Mouse (Mus musculus): ENCODE data around the gene Aldh1a1. TPM values are rescaled to one million over a fixed set of nuclear protein-coding genes. Genes with fewer than 3 reads are reported as not detected.
"Not testable (repeated sequence)": the region's sequence is repeated elsewhere in the genome, so short reads cannot be mapped to it uniquely, and the experiment has no call there.

Gene Aldh1a1
- polyA plus RNA-seq, 1 experiment from 2014 or later: 3.8 TPM

DNA sequence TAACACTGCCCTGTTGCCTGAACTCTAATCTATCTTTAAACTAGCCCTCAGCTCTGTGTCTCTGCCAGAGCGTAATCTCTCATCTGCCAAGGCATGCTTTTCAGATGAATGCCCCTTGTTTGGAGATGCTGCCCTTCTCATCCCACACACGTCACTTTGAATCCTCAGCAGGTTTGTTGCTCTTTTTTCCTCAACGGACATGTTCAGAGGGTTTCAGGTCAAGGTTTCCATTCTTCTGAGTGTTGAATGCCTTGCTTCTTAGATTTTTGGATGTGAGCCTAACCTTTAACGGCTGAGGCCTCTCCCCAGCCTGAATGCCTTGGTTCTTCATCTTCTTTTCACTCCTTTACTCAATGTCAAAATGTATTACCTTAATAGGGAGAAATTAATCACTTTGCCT, 16.1 kb downstream of the Aldh1a1 start:
- ATAC-seq (ENCODE audit: low FRiP score, low TSS enrichment): no peak
- Histone ChIP-seq H3K4me2 (replicated peaks; ENCODE audit: low read depth, low read length) (no peak overlapping the region), H3K27ac (ENCODE audit: low read depth, low read length) (no peak overlapping the region), H3K9ac (ENCODE audit: low read depth, low read length) (no peak overlapping the region), H3K36me3 (ENCODE audit: control insufficient read depth, insufficient read depth, low read length) (no peaks in the 10 kb centered on the region), H3K9me3 (ENCODE audit: control insufficient read depth, low read length) (no peaks in the 10 kb centered on the region), H3K27me3 (ENCODE audit: control insufficient read depth, insufficient read depth, low read length) (no peaks in the 10 kb centered on the region), H3K4me1 (ENCODE audit: control insufficient read depth, insufficient read depth, low read length) (no peaks in the 10 kb centered on the region), H3K4me3 (ENCODE audit: low read length) (no peak overlapping the region)
- WGBS: 35% methylated on average over 4 of the region's 4 CpGs

DNA sequence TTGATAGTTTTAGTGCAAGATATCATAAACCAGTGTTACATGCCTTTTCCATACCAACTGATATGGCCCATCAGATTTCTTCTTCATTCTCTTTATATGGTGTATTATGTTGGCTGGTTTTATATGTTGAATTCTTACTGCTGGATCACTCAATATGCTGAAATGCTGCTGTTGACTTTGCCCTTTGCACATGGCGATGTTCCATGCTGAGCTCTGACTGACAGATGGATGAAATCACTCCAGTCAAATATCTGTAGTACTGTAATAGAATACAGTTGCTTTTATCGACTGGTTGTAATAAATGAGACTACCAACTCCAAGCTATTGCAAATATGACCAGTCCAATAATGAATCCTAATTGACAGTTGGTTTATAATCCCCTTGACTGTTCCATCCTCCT, 19.5 kb downstream of the Aldh1a1 start:
- H3K4me2 ChIP-seq (replicated peaks; ENCODE audit: low read depth, low read length): no peak overlapping the region
- ATAC-seq (ENCODE audit: low FRiP score, low TSS enrichment): no peak
- H3K27me3 ChIP-seq (ENCODE audit: control insufficient read depth, insufficient read depth, low read length): no peaks in the 10 kb centered on the region
- no peak overlapping the region for H3K9ac ChIP-seq (ENCODE audit: low read depth, low read length)
- H3K4me3 ChIP-seq (ENCODE audit: low read length): no peak overlapping the region
- no peaks in the 10 kb centered on the region for H3K36me3 ChIP-seq (ENCODE audit: control insufficient read depth, insufficient read depth, low read length)
- H3K9me3 ChIP-seq (ENCODE audit: control insufficient read depth, low read length): no peaks in the 10 kb centered on the region
- H3K4me1 ChIP-seq (ENCODE audit: control insufficient read depth, insufficient read depth, low read length): no peaks in the 10 kb centered on the region
- no peak overlapping the region for H3K27ac ChIP-seq (ENCODE audit: low read depth, low read length)
- 91% methylated on average over 2 of the region's 2 CpGs for WGBS

GRCm38 (mm10) chr19:20513181-20513580, 20.7 kb downstream of the Aldh1a1 start:
- 91% methylated on average over 2 of the region's 2 CpGs for WGBS
- no peak for ATAC-seq (ENCODE audit: low FRiP score, low TSS enrichment)
- Histone ChIP-seq H3K9me3 (ENCODE audit: control insufficient read depth, low read length) (no peaks in the 10 kb centered on the region), H3K4me1 (ENCODE audit: control insufficient read depth, insufficient read depth, low read length) (no peaks in the 10 kb centered on the region), H3K4me2 (replicated peaks; ENCODE audit: low read depth, low read length) (no peak overlapping the region), H3K4me3 (ENCODE audit: low read length) (no peak overlapping the region), H3K9ac (ENCODE audit: low read depth, low read length) (no peak overlapping the region), H3K36me3 (ENCODE audit: control insufficient read depth, insufficient read depth, low read length) (no peaks in the 10 kb centered on the region), H3K27ac (ENCODE audit: low read depth, low read length) (no peak overlapping the region), H3K27me3 (ENCODE audit: control insufficient read depth, insufficient read depth, low read length) (no peaks in the 10 kb centered on the region)

DNA sequence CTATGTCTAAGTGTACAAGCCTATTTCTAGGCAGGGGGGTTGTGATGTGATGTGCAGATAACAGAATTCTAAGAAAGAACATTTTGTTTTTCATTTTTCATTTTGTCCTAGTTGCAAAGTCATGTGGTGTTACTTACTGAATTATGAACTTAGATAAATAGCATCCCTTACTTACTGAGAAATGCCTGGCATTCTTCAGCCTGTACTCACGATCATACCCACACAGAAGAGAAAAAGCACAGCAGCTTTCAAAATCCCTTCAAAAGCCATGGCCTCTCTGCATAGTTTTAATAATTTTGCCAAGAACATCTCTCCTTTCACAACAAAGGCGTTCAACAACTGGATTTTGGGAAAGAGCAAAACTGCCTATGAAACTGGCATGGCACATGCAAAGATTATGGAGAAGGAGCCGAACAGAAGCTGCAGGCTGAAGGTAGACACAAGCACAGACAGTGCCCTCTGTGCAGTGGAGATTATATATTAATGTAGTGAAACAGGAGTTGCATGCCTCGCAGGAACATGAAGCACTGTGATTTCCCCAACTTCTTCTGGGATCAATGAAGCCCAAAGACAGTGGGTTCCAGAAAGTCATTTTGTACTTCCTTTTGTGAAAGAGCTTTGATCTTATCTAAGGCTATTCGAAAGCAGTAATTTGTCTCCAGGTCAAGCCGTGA, 21.3 kb downstream of the Aldh1a1 start:
- no peak overlapping the region for H3K27ac ChIP-seq (ENCODE audit: low read depth, low read length)
- no peak for ATAC-seq (ENCODE audit: low FRiP score, low TSS enrichment)

GRCm38 (mm10) chr19:20516481-20516880, 24.0 kb downstream of the Aldh1a1 start:
- no peak overlapping the region for H3K4me3 ChIP-seq (ENCODE audit: low read length)
- ATAC-seq (ENCODE audit: low FRiP score, low TSS enrichment): no peak
- 90% methylated on average over 3 of the region's 3 CpGs for WGBS
- no peak overlapping the region for H3K4me2 ChIP-seq (replicated peaks; ENCODE audit: low read depth, low read length)
- H3K27me3 ChIP-seq (ENCODE audit: control insufficient read depth, insufficient read depth, low read length): no peaks in the 10 kb centered on the region
- H3K9ac ChIP-seq (ENCODE audit: low read depth, low read length): no peak overlapping the region
- H3K4me1 ChIP-seq (ENCODE audit: control insufficient read depth, insufficient read depth, low read length): no peaks in the 10 kb centered on the region
- no peak overlapping the region for H3K27ac ChIP-seq (ENCODE audit: low read depth, low read length)
- H3K36me3 ChIP-seq (ENCODE audit: control insufficient read depth, insufficient read depth, low read length): no peaks in the 10 kb centered on the region
- H3K9me3 ChIP-seq (ENCODE audit: control insufficient read depth, low read length): no peaks in the 10 kb centered on the region; the same call in 1 of the 2 replicates

More for the DNA sequence above, 21.3 kb downstream of the Aldh1a1 start:
- no peak overlapping the region for H3K4me3 ChIP-seq (ENCODE audit: low read length)
- 54% methylated on average over 6 of the region's 6 CpGs for WGBS
- H3K4me1 ChIP-seq (ENCODE audit: control insufficient read depth, insufficient read depth, low read length): no peaks in the 10 kb centered on the region
- no peak overlapping the region for H3K4me2 ChIP-seq (replicated peaks; ENCODE audit: low read depth, low read length)
- no peaks in the 10 kb centered on the region for H3K9me3 ChIP-seq (ENCODE audit: control insufficient read depth, low read length)
- no peak overlapping the region for H3K9ac ChIP-seq (ENCODE audit: low read depth, low read length)
- no peaks in the 10 kb centered on the region for H3K36me3 ChIP-seq (ENCODE audit: control insufficient read depth, insufficient read depth, low read length)
- H3K27me3 ChIP-seq (ENCODE audit: control insufficient read depth, insufficient read depth, low read length): no peaks in the 10 kb centered on the region

DNA sequence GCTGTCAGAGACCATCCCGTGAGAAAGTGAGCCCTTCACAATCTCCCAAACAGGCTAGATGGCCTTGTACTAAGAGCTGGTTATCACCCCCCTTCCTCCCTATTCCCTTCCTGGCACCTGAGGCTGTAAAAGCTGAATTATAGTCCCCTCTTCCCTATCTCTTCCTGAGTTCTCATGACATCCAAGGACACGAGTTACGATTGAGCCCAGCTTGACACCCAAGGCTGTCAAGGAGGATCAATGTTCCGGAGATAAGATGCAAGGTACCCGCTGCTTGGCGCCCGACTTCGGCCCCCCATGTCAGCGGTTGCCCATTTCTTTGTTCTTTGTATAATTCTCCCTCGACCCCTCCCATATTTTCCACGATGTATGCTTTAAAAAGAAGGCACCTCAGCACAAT, 36.6 kb downstream of the Aldh1a1 start:
- not testable (repeated sequence) for H3K4me2 ChIP-seq (replicated peaks; ENCODE audit: low read depth, low read length); H3K27ac ChIP-seq (ENCODE audit: low read depth, low read length); H3K27me3 ChIP-seq (ENCODE audit: control insufficient read depth, insufficient read depth, low read length); H3K36me3 ChIP-seq (ENCODE audit: control insufficient read depth, insufficient read depth, low read length); H3K9ac ChIP-seq (ENCODE audit: low read depth, low read length); H3K4me3 ChIP-seq (ENCODE audit: low read length); H3K9me3 ChIP-seq (ENCODE audit: control insufficient read depth, low read length); H3K4me1 ChIP-seq (ENCODE audit: control insufficient read depth, insufficient read depth, low read length); ATAC-seq (ENCODE audit: low FRiP score, low TSS enrichment)
- 78% methylated on average over 11 of the region's 11 CpGs for WGBS

- Histone ChIP-seq H3K4me3 (ENCODE audit: low read length) (no peak overlapping the region), H3K4me2 (replicated peaks; ENCODE audit: low read depth, low read length) (no peak overlapping the region), H3K4me1 (ENCODE audit: control insufficient read depth, insufficient read depth, low read length) (no peaks in the 10 kb centered on the region), H3K9me3 (ENCODE audit: control insufficient read depth, low read length) (no peaks in the 10 kb centered on the region), H3K36me3 (ENCODE audit: control insufficient read depth, insufficient read depth, low read length) (no peaks in the 10 kb centered on the region), H3K27me3 (ENCODE audit: control insufficient read depth, insufficient read depth, low read length) (no peaks in the 10 kb centered on the region), H3K9ac (ENCODE audit: low read depth, low read length) (no peak overlapping the region), H3K27ac (ENCODE audit: low read depth, low read length) (no peak overlapping the region)
- ATAC-seq (ENCODE audit: low FRiP score, low TSS enrichment): no peak
- 90% methylated on average over 1 of the region's 1 CpGs for WGBS
Measured at GRCm38 (mm10) chr19:20529921-20530696, 37.6 kb downstream of the Aldh1a1 start.

GRCm38 (mm10) chr19:20536538-20536937, 44.0 kb downstream of the Aldh1a1 start:
- H3K27me3 ChIP-seq (ENCODE audit: control insufficient read depth, insufficient read depth, low read length): no peaks in the 10 kb centered on the region
- H3K27ac ChIP-seq (ENCODE audit: low read depth, low read length): no peak overlapping the region
- 77% methylated on average over 7 of the region's 7 CpGs for WGBS
- no peak overlapping the region for H3K4me3 ChIP-seq (ENCODE audit: low read length)
- no peak overlapping the region for H3K9ac ChIP-seq (ENCODE audit: low read depth, low read length)
- H3K36me3 ChIP-seq (ENCODE audit: control insufficient read depth, insufficient read depth, low read length): no peaks in the 10 kb centered on the region
- H3K4me1 ChIP-seq (ENCODE audit: control insufficient read depth, insufficient read depth, low read length): no peaks in the 10 kb centered on the region
- H3K4me2 ChIP-seq (replicated peaks; ENCODE audit: low read depth, low read length): no peak overlapping the region
- no peaks in the 10 kb centered on the region for H3K9me3 ChIP-seq (ENCODE audit: control insufficient read depth, low read length)
- no peak for ATAC-seq (ENCODE audit: low FRiP score, low TSS enrichment)

DNA sequence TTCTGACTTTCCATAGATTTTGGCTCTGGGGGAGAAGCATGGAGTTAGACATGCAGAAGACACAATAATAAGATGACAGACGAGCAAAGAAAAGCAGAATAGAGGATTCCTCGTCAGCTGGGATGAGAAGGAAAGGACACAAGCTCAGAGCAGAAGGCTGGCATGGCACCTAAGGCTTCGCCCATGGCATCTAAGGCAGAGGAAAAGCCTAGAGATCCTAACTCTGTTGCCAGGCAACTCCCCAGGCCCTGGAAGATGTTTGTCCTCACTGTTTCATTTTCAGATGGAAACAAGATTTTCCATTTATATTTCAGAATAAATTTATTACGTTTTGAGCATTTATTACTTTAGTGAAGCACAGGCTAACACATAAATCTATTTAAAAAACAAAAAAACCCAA, 48.5 kb downstream of the Aldh1a1 start:
- ATAC-seq (ENCODE audit: low FRiP score, low TSS enrichment): no peak
- Histone ChIP-seq H3K4me2 (replicated peaks; ENCODE audit: low read depth, low read length) (no peak overlapping the region), H3K4me3 (ENCODE audit: low read length) (no peak overlapping the region), H3K36me3 (ENCODE audit: control insufficient read depth, insufficient read depth, low read length) (no peaks in the 10 kb centered on the region), H3K27ac (ENCODE audit: low read depth, low read length) (no peak overlapping the region), H3K9ac (ENCODE audit: low read depth, low read length) (no peak overlapping the region), H3K9me3 (ENCODE audit: control insufficient read depth, low read length) (no peaks in the 10 kb centered on the region), H3K4me1 (ENCODE audit: control insufficient read depth, insufficient read depth, low read length) (no peaks in the 10 kb centered on the region), H3K27me3 (ENCODE audit: control insufficient read depth, insufficient read depth, low read length) (no peaks in the 10 kb centered on the region)
- 75% methylated on average over 4 of the region's 4 CpGs for WGBS
